Mouse (Mus musculus) left cerebral cortex, adult 2 months (tissue): ENCODE measurements around the gene Zfp217. TPM values are rescaled to one million over a fixed set of nuclear protein-coding genes. Genes with fewer than 3 reads are reported as not detected.

ENCODE experiments used
- DNase-seq, 2 experiments: peaks; one replicate each; pipeline ENCODE4 v3.0.0; 2021 to 2022; ENCODE audit warnings: low spot score in 2 of 2, mixed read lengths in 1 of 2; ENCODE audit errors: extremely low spot score in 1 of 2
- H3K27ac ChIP-seq: fragments of 200-600 bp; 2 replicates; pipeline ENCODE4 v1.8.1; 2022
- H3K4me3 ChIP-seq: fragments of 200-600 bp; 2 replicates; pipeline ENCODE4 v1.8.1; 2022
- CTCF ChIP-seq: fragments of 200-600 bp; IDR thresholded peaks from 2 replicates; pipeline ENCODE4 v1.8.1; 2022; ENCODE audit warnings: antibody characterized with exemption, mild to moderate bottlenecking, moderate library complexity
- intact Hi-C: fragments of 180-260 bp; cut with DNase I; formaldehyde crosslinking; loops from one replicate; pipeline ENCODE4 v1.15.1; 2025
- total RNA-seq, 2 experiments: library from RNA; stranded (reverse); gene quantifications; 2 replicates each; pipeline ENCODE4 v1.2.3; 2021

Gene Zfp217
- total RNA-seq, 2 experiments from 2014 or later = 2.9 to 3.4 TPM

DNA sequence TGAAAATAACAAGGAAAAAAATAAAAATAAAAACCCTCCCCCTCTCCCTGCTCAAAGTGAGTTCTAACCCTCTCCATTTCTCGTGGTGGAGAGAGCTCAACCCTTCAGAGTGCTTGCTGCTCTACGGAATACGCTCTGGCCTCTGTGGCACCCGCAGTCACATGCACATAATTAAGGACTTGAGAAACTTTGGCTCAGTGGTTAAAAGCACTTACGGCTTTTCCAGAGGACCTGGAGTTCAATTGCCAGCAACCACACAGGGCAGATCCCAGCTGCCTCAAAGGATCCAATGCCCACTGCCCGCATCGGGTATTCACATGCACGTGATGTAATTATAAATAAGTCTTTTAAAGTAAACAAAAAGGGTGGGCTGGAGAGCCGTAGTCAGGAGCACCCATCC is 41.9 kb downstream of the Zfp217 start:
- no peak overlapping the region for H3K27ac ChIP-seq
- no peak for TF ChIP-seq CTCF
- H3K4me3 ChIP-seq = no peak overlapping the region
- intact Hi-C loops = no loop called here
- DNase-seq = no peak

DNA sequence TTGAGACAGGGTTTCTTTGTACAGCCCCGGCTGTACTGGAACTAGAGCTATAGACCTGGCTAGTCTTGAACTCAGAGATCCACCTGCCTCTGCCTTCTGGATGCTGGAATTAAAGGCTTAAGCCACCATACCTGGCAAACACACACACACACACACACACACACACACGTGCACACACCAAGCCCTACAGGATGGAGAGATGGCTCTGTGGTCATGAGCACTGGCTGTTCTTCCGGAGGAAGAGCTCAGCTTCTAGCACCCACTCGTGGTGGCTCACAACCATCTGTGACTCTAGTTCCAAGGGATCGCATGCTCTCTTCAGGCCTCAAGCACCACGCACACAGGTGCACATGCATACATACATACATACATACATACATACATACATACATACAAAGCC is 43.5 kb downstream of the Zfp217 start:
- intact Hi-C loops = no loop called here
- H3K27ac ChIP-seq = no peak overlapping the region

GRCm38 (mm10) chr2:170103852-170104251 is 44.1 kb downstream of the Zfp217 start:
- no peak overlapping the region for H3K4me3 ChIP-seq
- intact Hi-C loops = no loop called here
- peak; percentile 88 for TF ChIP-seq CTCF

More for the DNA sequence above, 43.5 kb downstream of the Zfp217 start:
- no peak overlapping the region for H3K4me3 ChIP-seq
- no peak for DNase-seq
- no peak for TF ChIP-seq CTCF

DNA sequence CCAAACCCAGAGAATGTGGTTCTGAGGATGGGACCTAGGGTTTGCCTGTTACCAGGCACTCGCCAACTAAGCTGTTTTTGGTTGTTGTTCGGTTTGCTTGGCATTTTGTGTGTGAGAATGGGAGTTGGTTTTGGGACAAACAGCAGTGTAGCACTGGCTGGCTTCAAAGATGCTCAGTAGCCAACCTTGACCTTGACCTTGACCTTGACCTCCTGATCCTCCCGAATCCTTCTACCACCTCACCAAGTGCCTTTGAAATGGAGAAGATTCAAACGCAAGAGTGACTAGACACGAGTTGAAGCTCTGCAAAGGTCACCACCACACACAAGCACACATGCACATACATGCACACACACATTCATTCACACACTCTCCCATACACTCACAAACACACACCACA is 44.6 kb downstream of the Zfp217 start:
- H3K27ac ChIP-seq = no peak overlapping the region
- no peak for TF ChIP-seq CTCF
- intact Hi-C loops = no loop called here

More at GRCm38 (mm10) chr2:170103852-170104251, 44.1 kb downstream of the Zfp217 start:
- peak; percentile 49 to 63 for DNase-seq
- H3K27ac ChIP-seq = no peak overlapping the region

GRCm38 (mm10) chr2:170101932-170102331 is 46.0 kb downstream of the Zfp217 start:
- intact Hi-C loops = loop anchor here (1.0 to 2.0 kb wide), 2 partner anchors 1041 to 1111 kb away; no protein-coding TSS in a partner anchor
- DNase-seq = no peak
- Histone ChIP-seq H3K4me3 (no peak overlapping the region), H3K27ac (no peak overlapping the region)
- TF ChIP-seq CTCF = no peak; the same call in 1 of the 2 replicates

More for the DNA sequence above, 44.6 kb downstream of the Zfp217 start:
- H3K4me3 ChIP-seq = no peak overlapping the region
- DNase-seq = no peak

GRCm38 (mm10) chr2:170101132-170101531 is 46.8 kb downstream of the Zfp217 start:
- H3K27ac ChIP-seq = no peak overlapping the region
- H3K4me3 ChIP-seq = no peak overlapping the region
- DNase-seq = peak; percentile 84 to 94
- intact Hi-C loops = loop anchor here (1.0 to 2.0 kb wide), 2 partner anchors 1040 to 1110 kb away; no protein-coding TSS in a partner anchor
- peak; percentile 93 for TF ChIP-seq CTCF

GRCm38 (mm10) chr2:170094871-170095270 is 53.0 kb downstream of the Zfp217 start:
- H3K4me3 ChIP-seq = no peak overlapping the region
- no peak for TF ChIP-seq CTCF
- DNase-seq = no peak
- no peak overlapping the region for H3K27ac ChIP-seq
- intact Hi-C loops = no loop called here

DNA sequence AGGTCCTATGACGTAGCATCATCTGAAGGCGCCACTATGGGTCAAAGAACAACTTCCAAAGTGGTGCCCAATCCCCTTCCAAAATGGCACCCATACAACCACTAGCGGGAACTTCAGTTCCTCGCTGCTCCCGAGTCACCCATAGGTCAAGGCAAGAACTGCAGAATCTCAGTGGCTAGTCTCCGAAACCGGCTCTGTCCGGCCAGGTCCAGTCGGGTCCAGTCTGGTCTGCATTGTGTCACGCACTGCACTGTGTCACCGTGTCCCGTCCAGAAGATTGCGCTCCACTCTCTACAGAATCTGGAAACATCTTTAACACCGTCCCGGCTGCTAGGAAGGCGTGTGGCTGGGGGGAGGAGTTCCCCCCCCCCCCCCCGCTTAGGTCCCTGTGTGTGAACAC is 53.7 kb downstream of the Zfp217 start:
- intact Hi-C loops = no loop called here
- no peak for DNase-seq
- no peak for TF ChIP-seq CTCF
- no peak overlapping the region for H3K4me3 ChIP-seq
- H3K27ac ChIP-seq = no peak overlapping the region

GRCm38 (mm10) chr2:170091563-170092443 is 56.1 kb downstream of the Zfp217 start:
- TF ChIP-seq CTCF = no peak
- DNase-seq = no peak
- H3K4me3 ChIP-seq = no peak overlapping the region
- H3K27ac ChIP-seq = no peak overlapping the region
- intact Hi-C loops = no loop called here

DNA sequence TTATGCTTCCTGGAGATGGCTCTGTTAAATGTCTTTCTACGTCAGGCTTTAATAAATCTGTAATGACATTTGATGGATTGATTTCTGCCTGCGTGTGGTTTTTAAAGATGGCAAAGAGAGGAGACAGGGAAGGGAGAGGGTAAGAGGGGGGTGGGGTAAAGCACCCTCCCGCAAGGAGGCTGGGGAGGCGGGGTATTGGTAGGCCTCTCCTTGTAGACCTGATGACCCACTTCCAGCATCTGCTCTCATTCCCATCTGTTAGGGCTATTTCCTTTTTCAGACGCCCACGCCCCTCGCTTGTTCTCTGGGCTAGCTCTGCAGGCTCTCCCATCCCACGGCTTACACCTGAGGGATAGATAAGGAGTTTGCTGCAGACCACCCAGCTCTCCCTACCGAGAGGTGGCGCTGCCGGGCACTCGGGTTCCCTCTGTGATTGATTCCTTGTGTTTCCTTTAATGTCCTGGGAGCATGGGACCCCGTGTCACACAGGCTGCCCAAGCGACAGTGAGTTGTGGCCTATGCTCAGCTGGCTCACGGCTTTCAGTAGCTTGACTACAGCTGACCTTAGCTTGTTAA is 69.4 kb downstream of the Zfp217 start:
- H3K4me3 ChIP-seq = no peak overlapping the region
- intact Hi-C loops = no loop called here
- DNase-seq = peak in 1 of 2 experiments; percentile 14
- H3K27ac ChIP-seq = no peak overlapping the region
- TF ChIP-seq CTCF = peak; percentile 13

- intact Hi-C loops = no loop called here
- Histone ChIP-seq H3K27ac (no peak overlapping the region), H3K4me3 (no peak overlapping the region)
- TF ChIP-seq CTCF = no peak
- no peak for DNase-seq
Observed at GRCm38 (mm10) chr2:170078041-170078440, 69.9 kb downstream of the Zfp217 start.

GRCm38 (mm10) chr2:170076941-170077490 is 70.9 kb downstream of the Zfp217 start:
- peak; percentile 24; the same call in 1 of the 2 replicates for TF ChIP-seq CTCF
- Histone ChIP-seq H3K27ac (no peak overlapping the region), H3K4me3 (no peak overlapping the region)
- DNase-seq = no peak
- intact Hi-C loops = no loop called here
